Mouse (Mus musculus): ENCODE measurements around the gene Clcn2. TPM values are rescaled to one million over a fixed set of nuclear protein-coding genes. Genes with fewer than 3 reads are reported as not detected.

Gene Clcn2
- total and polyA plus RNA-seq, 3 experiments, result 5.4 to 9.4 TPM; not detected in 1

DNA sequence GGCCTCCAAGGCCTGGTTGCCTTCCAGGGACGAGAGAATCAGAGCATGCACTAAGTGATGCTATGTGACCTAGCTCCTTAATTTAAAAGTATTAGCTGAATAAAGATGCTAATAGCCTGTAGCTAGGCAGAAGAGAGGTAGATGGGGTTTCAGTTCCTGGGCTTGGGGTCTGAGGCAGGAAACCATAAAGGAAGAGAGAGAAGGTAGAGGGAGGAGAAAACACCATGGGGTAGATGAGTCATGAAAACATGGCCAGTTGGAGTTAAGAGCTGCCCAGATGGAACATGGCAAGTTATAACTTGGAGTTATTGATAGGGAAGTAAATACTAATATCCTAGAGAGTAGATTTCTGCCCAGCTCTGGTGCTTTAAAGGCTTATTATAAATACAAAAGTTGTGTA is 39.8 kb upstream of the Clcn2 start:
- no peaks in the 10 kb centered on the region for H3K4me1 ChIP-seq (ENCODE audit: control insufficient read depth in 1 of 2, insufficient read depth in 2 of 2, low read length in 2 of 2)
- no peak overlapping the region for H3K27ac ChIP-seq (ENCODE audit: control insufficient read depth, low read depth, low read length)
- H3K4me3 ChIP-seq (ENCODE audit: control insufficient read depth in 1 of 2, insufficient read depth in 1 of 2, low read depth in 2 of 2, low read length in 2 of 2), result no peak overlapping the region
- DNase-seq (ENCODE audit: low read depth, low spot score), result no peak
- no peaks in the 10 kb centered on the region for H3K9me3 ChIP-seq (replicated peaks; ENCODE audit: insufficient read depth, low read length)
- peaks cover 2 to 11% of the 10 kb centered on the region in 2 experiments; a peak in 3 of 4 replicates for H3K27me3 ChIP-seq (ENCODE audit: control insufficient read depth in 1 of 2, insufficient read depth in 2 of 2, low read length in 2 of 2)
- no peaks in the 10 kb centered on the region for H3K36me3 ChIP-seq (ENCODE audit: control insufficient read depth in 1 of 2, insufficient read depth in 2 of 2, low read length in 2 of 2)
- no peaks in the 10 kb centered on the region for H3K79me2 ChIP-seq (ENCODE audit: control insufficient read depth, insufficient read depth, low read length, poor library complexity)
- TF ChIP-seq MAX (IDR thresholded peaks at IDR 0.05; ENCODE audit: low read length) (no peak), CHD1 (IDR thresholded peaks at IDR 0.05; ENCODE audit: low read depth, low read length) (no peak), MYB (IDR thresholded peaks at IDR 0.05; ENCODE audit: low read depth, low read length) (no peak), ETS1 (IDR thresholded peaks at IDR 0.05; ENCODE audit: low read depth, low read length) (no peak), MXI1 (IDR thresholded peaks at IDR 0.05; ENCODE audit: low read depth, low read length) (no peak), NELFE (IDR thresholded peaks at IDR 0.05; ENCODE audit: low read depth, low read length) (no peak), JUND (IDR thresholded peaks at IDR 0.05; ENCODE audit: low read depth, low read length) (no peak), NRF1 (IDR thresholded peaks at IDR 0.05; ENCODE audit: insufficient read depth, low read depth, low read length, poor library complexity, severe bottlenecking) (no peak), E2F4 (IDR thresholded peaks at IDR 0.05; ENCODE audit: borderline replicate concordance, low read depth, low read length) (no peak), RAD21 (IDR thresholded peaks at IDR 0.05; ENCODE audit: low read depth, low read length) (no peak), ZMIZ1 (IDR thresholded peaks at IDR 0.05; ENCODE audit: low read depth, low read length) (no peak), RCOR1 (IDR thresholded peaks at IDR 0.05; ENCODE audit: low read depth, low read length) (no peak), MYC (IDR thresholded peaks at IDR 0.05; ENCODE audit: low read depth, low read length) (no peak), MAZ (IDR thresholded peaks at IDR 0.05; ENCODE audit: low read depth, low read length) (no peak), TAL1 (IDR thresholded peaks at IDR 0.05; ENCODE audit: low read length) (no peak)
- H3K9ac ChIP-seq (ENCODE audit: control insufficient read depth, low read depth, low read length, poor library complexity, severe bottlenecking), result no peak overlapping the region

DNA sequence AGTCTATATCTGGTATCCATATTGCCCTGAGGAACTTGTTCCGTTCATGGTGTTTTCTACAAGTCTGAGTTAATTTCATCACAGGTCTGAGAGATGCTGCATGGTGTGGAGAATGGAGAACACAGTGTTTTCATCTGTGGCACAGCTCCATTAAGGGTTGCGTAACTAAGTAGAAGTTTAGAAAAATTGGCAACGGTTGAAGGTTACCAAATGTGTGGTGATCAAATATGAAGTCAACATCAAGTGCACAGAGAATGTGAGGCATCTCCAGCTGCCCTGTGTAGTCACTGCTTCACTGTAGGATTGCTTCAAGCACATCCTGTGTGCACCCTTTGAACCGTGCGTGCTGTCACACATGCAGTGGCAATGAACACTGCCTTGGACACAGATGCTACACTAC is 38.5 kb upstream of the Clcn2 start:
- peaks cover 6 to 12% of the 10 kb centered on the region in 2 experiments; a peak in 3 of 4 replicates for H3K27me3 ChIP-seq (ENCODE audit: control insufficient read depth in 1 of 2, insufficient read depth in 2 of 2, low read length in 2 of 2)
- H3K4me3 ChIP-seq (ENCODE audit: control insufficient read depth in 1 of 2, insufficient read depth in 1 of 2, low read depth in 2 of 2, low read length in 2 of 2), result no peak overlapping the region
- no peak overlapping the region for H3K27ac ChIP-seq (ENCODE audit: control insufficient read depth, low read depth, low read length)
- TF ChIP-seq ZMIZ1 (IDR thresholded peaks at IDR 0.05; ENCODE audit: low read depth, low read length), result no peak
- no peak for TF ChIP-seq SMC3 (IDR thresholded peaks at IDR 0.05; ENCODE audit: low read depth, low read length)
- TF ChIP-seq POLR2A (IDR thresholded peaks at IDR 0.05; ENCODE audit: control insufficient read depth in 1 of 2, insufficient read depth in 1 of 2, low read depth in 1 of 2, low read length in 2 of 2, poor library complexity in 1 of 2), result no peak
- no peak for TF ChIP-seq USF1 (IDR thresholded peaks at IDR 0.05; ENCODE audit: low read depth, low read length)
- no peak for TF ChIP-seq GATA1 (IDR thresholded peaks at IDR 0.05; ENCODE audit: low read depth, low read length)
- no peak for TF ChIP-seq TBP (IDR thresholded peaks at IDR 0.05; ENCODE audit: low read depth, low read length)
- TF ChIP-seq HCFC1 (IDR thresholded peaks at IDR 0.05; ENCODE audit: low read depth, low read length), result no peak
- TF ChIP-seq NELFE (IDR thresholded peaks at IDR 0.05; ENCODE audit: low read depth, low read length), result no peak
- TF ChIP-seq EP300 (IDR thresholded peaks at IDR 0.05; ENCODE audit: low read depth in 1 of 2, low read length in 2 of 2), result no peak
- no peak for TF ChIP-seq POLR2AphosphoS2 (IDR thresholded peaks at IDR 0.05; ENCODE audit: low read length)
- no peak for TF ChIP-seq USF2 (IDR thresholded peaks at IDR 0.05; ENCODE audit: borderline replicate concordance in 1 of 2, insufficient read depth in 1 of 2, low read depth in 1 of 2, low read length in 2 of 2)
- no peak for TF ChIP-seq CTCF (IDR thresholded peaks at IDR 0.05 in 2 of 3, conservative IDR thresholded peaks at IDR 0.05 in 1 of 3; ENCODE audit: control insufficient read depth in 1 of 3, insufficient read depth in 1 of 3, low read depth in 2 of 3, low read length in 3 of 3, poor library complexity in 1 of 3, severe bottlenecking in 1 of 3)
- no peak for TF ChIP-seq KAT2A (conservative IDR thresholded peaks at IDR 0.05; ENCODE audit: low read depth, low read length)
- TF ChIP-seq CHD1 (IDR thresholded peaks at IDR 0.05; ENCODE audit: low read depth, low read length), result no peak
- no peak for TF ChIP-seq ZNF384 (IDR thresholded peaks at IDR 0.05; ENCODE audit: low read depth, low read length)
- TF ChIP-seq ZKSCAN1 (IDR thresholded peaks at IDR 0.05; ENCODE audit: low read depth, low read length), result no peak
- TF ChIP-seq E2F4 (IDR thresholded peaks at IDR 0.05; ENCODE audit: borderline replicate concordance, low read depth, low read length), result no peak
- no peak for TF ChIP-seq MEF2A (IDR thresholded peaks at IDR 0.05; ENCODE audit: extremely low read depth, insufficient replicate concordance, low read depth, low read length, poor library complexity, severe bottlenecking)
- no peak for TF ChIP-seq MYC (IDR thresholded peaks at IDR 0.05; ENCODE audit: low read depth, low read length)
- no peak for TF ChIP-seq BHLHE40 (IDR thresholded peaks at IDR 0.05; ENCODE audit: borderline replicate concordance, low read depth, low read length)
- no peaks in the 10 kb centered on the region for H3K79me2 ChIP-seq (ENCODE audit: control insufficient read depth, insufficient read depth, low read length, poor library complexity)
- no peak for DNase-seq (ENCODE audit: low read depth, low spot score)
- H3K9ac ChIP-seq (ENCODE audit: control insufficient read depth, low read depth, low read length, poor library complexity, severe bottlenecking), result no peak overlapping the region
- H3K36me3 ChIP-seq (ENCODE audit: control insufficient read depth in 1 of 2, insufficient read depth in 2 of 2, low read length in 2 of 2), result no peaks in the 10 kb centered on the region
- no peaks in the 10 kb centered on the region for H3K4me1 ChIP-seq (ENCODE audit: control insufficient read depth in 1 of 2, insufficient read depth in 2 of 2, low read length in 2 of 2)
- H3K9me3 ChIP-seq (replicated peaks; ENCODE audit: insufficient read depth, low read length), result no peaks in the 10 kb centered on the region

Data from MEL (cell line).